28 mouse cellular contexts compared by ENCODE assay signal in genomic region chr12:81992996-81993395, GRCm38 (mm10).
"Had no signal": no experiment of that assay in that cellular context is flagged by ENCODE, and none has a peak within 500 bp of the region (broad histone marks: within the 10 kb centered on the region; RNA-seq: fewer than 3 reads in every experiment).

No protein-coding gene starts in this region.

- DNase-seq: cerebellum, adult 2 months; cerebellum, adult 8-10 months; cerebellum, adult 9-10 months; cerebellum, adult 9-11 months; cerebellum, postnatal 10 days; cerebellum, postnatal 14 days; cerebellum, postnatal 25 days; cerebellum, postnatal 36 days; embryo, embryonic 11 days; forebrain, postnatal 0 days; gastrocnemius, adult 2 months; gastrocnemius, postnatal 10 days; gastrocnemius, postnatal 14 days; gastrocnemius, postnatal 25 days; gastrocnemius, postnatal 36 days; heart, adult 18-20 months; heart, adult 2 months had no signal

- H3K4me1 ChIP-seq: embryonic facial prominence, embryonic 12.5 days; embryonic facial prominence, embryonic 13.5 days; embryonic facial prominence, embryonic 15.5 days; forebrain, embryonic 10.5 days; forebrain, embryonic 12.5 days; forebrain, embryonic 13.5 days; forebrain, embryonic 15.5 days had no signal

- H3K27ac ChIP-seq: embryonic facial prominence, embryonic 10.5 days; embryonic facial prominence, embryonic 12.5 days; embryonic facial prominence, embryonic 13.5 days; embryonic facial prominence, embryonic 15.5 days; forebrain, embryonic 10.5 days; forebrain, embryonic 12.5 days; forebrain, embryonic 13.5 days; forebrain, embryonic 15.5 days; gastrocnemius, adult 2 months; heart, adult 2 months had no signal

- H3K4me2 ChIP-seq: embryonic facial prominence, embryonic 12.5 days; embryonic facial prominence, embryonic 13.5 days; embryonic facial prominence, embryonic 15.5 days; forebrain, embryonic 12.5 days; forebrain, embryonic 13.5 days; forebrain, embryonic 15.5 days had no signal

- H3K9ac ChIP-seq: embryonic facial prominence, embryonic 12.5 days; embryonic facial prominence, embryonic 13.5 days; embryonic facial prominence, embryonic 15.5 days; forebrain, embryonic 12.5 days; forebrain, embryonic 13.5 days; forebrain, embryonic 15.5 days; forebrain, postnatal 0 days had no signal

- H3K4me3 ChIP-seq: embryonic facial prominence, embryonic 10.5 days; embryonic facial prominence, embryonic 12.5 days; embryonic facial prominence, embryonic 13.5 days; embryonic facial prominence, embryonic 15.5 days; erythroblast, embryonic 14.5 days; forebrain, embryonic 10.5 days; forebrain, embryonic 12.5 days; forebrain, embryonic 13.5 days; forebrain, embryonic 15.5 days; gastrocnemius, adult 2 months; heart, adult 2 months had no signal

- H3K9me3 ChIP-seq: embryonic facial prominence, embryonic 10.5 days; embryonic facial prominence, embryonic 12.5 days; embryonic facial prominence, embryonic 13.5 days; embryonic facial prominence, embryonic 15.5 days; forebrain, embryonic 10.5 days; forebrain, embryonic 12.5 days; forebrain, embryonic 13.5 days; forebrain, embryonic 15.5 days had no signal

- ATAC-seq: forebrain, embryonic 13.5 days; forebrain, embryonic 14.5 days; forebrain, embryonic 15.5 days; forebrain, embryonic 16.5 days; forebrain, postnatal 0 days had no signal

- H3K27me3 ChIP-seq: embryonic facial prominence, embryonic 12.5 days; embryonic facial prominence, embryonic 13.5 days; embryonic facial prominence, embryonic 15.5 days; forebrain, embryonic 12.5 days; forebrain, embryonic 13.5 days; forebrain, embryonic 15.5 days had no signal
